Mouse (Mus musculus) gonadal fat pad, adult 2 months (tissue): Measurements from ENCODE around the gene Lemd1. TPM values are rescaled to one million over a fixed set of nuclear protein-coding genes. Genes with fewer than 3 reads are reported as not detected.

Source experiments
- DNase-seq: peaks from one replicate; pipeline ENCODE4 v3.0.0-alpha.2; 2012; ENCODE audit warnings: low read depth
- polyA plus RNA-seq: library from polyadenylated mRNA; depleted of rRNA; stranded (reverse); fragments of >200 nt; gene quantifications from 2 replicates; pipeline ENCODE4 v1.2.3, GENCODE M21; 2012

Gene Lemd1
- polyA plus RNA-seq, 1 experiment, result 1.4 TPM

GRCm38 (mm10) chr1:132287991-132288451, 96.8 kb downstream of the Lemd1 start:
- DNase-seq, result no peak

GRCm38 (mm10) chr1:132289965-132290364, 98.7 kb downstream of the Lemd1 start:
- DNase-seq, result no peak

- no peak for DNase-seq
These were observed 99.9 kb downstream of the Lemd1 start for GRCm38 (mm10) chr1:132290921-132291675.

GRCm38 (mm10) chr1:132291706-132292105, 100.5 kb downstream of the Lemd1 start:
- no peak for DNase-seq

- DNase-seq, result no peak
These were observed 101.3 kb downstream of the Lemd1 start for GRCm38 (mm10) chr1:132292318-132293129.

- DNase-seq, result no peak
These were observed 104.3 kb downstream of the Lemd1 start for GRCm38 (mm10) chr1:132295506-132295905.

- DNase-seq, result no peak
These were observed 104.8 kb downstream of the Lemd1 start for GRCm38 (mm10) chr1:132296051-132296450.

- DNase-seq, result no peak
These were observed 107.2 kb downstream of the Lemd1 start, which contains the start of gene Klhdc8a for GRCm38 (mm10) chr1:132298425-132298800. Gene Klhdc8a, plus strand, starts transcription at chr1:132298626.

GRCm38 (mm10) chr1:132298801-132299464, 107.7 kb downstream of the Lemd1 start:
- no peak for DNase-seq

- no peak for DNase-seq
These were observed 108.5 kb downstream of the Lemd1 start for GRCm38 (mm10) chr1:132299744-132300143.

GRCm38 (mm10) chr1:132301242-132301641, 110.0 kb downstream of the Lemd1 start:
- DNase-seq, result no peak

- DNase-seq, result no peak
These were observed 111.2 kb downstream of the Lemd1 start for GRCm38 (mm10) chr1:132302341-132302866.

- no peak for DNase-seq
These were observed 113.5 kb downstream of the Lemd1 start for GRCm38 (mm10) chr1:132304618-132305214.

- DNase-seq, result no peak
These were observed 114.9 kb downstream of the Lemd1 start for GRCm38 (mm10) chr1:132306160-132306559.

- DNase-seq, result no peak
These were observed 115.6 kb downstream of the Lemd1 start for GRCm38 (mm10) chr1:132306808-132307207.

GRCm38 (mm10) chr1:132307962-132308361, 116.7 kb downstream of the Lemd1 start:
- DNase-seq, result no peak

GRCm38 (mm10) chr1:132308674-132309073, 117.4 kb downstream of the Lemd1 start:
- no peak for DNase-seq
